Mouse (Mus musculus): ENCODE results near the gene B230118H07Rik.
A peak's percentile ranks its signal among the peaks of the same experiment; 100 is the strongest.

GRCm38 (mm10) chr2:101652921-101653597 lies 3.7 kb upstream of the B230118H07Rik start:
- TF ChIP-seq POLR2A (IDR thresholded peaks at IDR 0.05; ENCODE audit: low read depth, low read length): no peak
- TF ChIP-seq CTCF (conservative IDR thresholded peaks at IDR 0.05; ENCODE audit: insufficient read depth, insufficient read length, low read depth, low read length): peak; percentile 76
